16 mouse cellular contexts compared by ENCODE assay signal in the genomic region with DNA sequence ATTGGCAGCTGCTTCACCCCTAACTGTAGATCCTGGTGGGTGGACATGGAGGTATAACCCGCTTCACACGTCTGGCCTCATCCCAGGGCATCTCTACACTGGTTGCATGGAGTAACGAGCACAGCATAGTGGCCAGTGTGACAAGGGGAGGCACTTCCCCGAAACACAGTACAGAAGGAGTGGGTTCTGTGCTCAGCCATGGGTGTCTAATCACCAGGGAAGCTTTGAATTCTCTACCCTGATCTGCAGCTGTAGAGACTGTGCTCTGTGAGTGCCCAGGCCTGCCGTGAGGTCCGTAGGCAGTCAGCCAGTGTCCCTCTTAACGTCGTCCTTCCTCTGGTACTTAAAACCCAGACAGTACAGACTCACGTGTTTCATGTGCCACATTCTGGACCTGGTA.
"Had no signal": no experiment of that assay in that cellular context is flagged by ENCODE, and none has a peak within 500 bp of the region (broad histone marks: within the 10 kb centered on the region; RNA-seq: fewer than 3 reads in every experiment).

No protein-coding gene starts in this region.

- H3K4me1 ChIP-seq: limb, embryonic 12.5 days; lung, embryonic 15.5 days; midbrain, embryonic 15.5 days; neural tube, embryonic 12.5 days had no signal

- H3K9me3 ChIP-seq: limb, embryonic 12.5 days; liver, embryonic 13.5 days; lung, embryonic 15.5 days; megakaryocyte, embryonic 14.5 days; midbrain, embryonic 15.5 days; neural tube, embryonic 12.5 days had no signal

- H3K36me3 ChIP-seq: liver, embryonic 13.5 days had no signal

- H3K4me3 ChIP-seq: limb, embryonic 12.5 days; liver, embryonic 13.5 days; lung, embryonic 15.5 days; midbrain, embryonic 15.5 days; neural tube, embryonic 12.5 days had no signal

- H3K4me2 ChIP-seq: limb, embryonic 12.5 days; liver, embryonic 13.5 days; lung, embryonic 15.5 days; midbrain, embryonic 15.5 days; neural tube, embryonic 12.5 days had no signal

- H3K27me3 ChIP-seq: limb, embryonic 12.5 days; liver, embryonic 13.5 days; lung, embryonic 15.5 days; megakaryocyte, embryonic 14.5 days; midbrain, embryonic 15.5 days; neural tube, embryonic 12.5 days had no signal

- ATAC-seq: liver, postnatal 0 days; midbrain, embryonic 15.5 days had no signal

- DNase-seq: kidney, postnatal 10 days; layer of hippocampus, adult 9-11 months; layer of hippocampus, postnatal 36 days; liver; liver, embryonic 13.5 days; liver, postnatal 0 days; lung, postnatal 14 days; thymus, adult 18-20 months; thymus, postnatal 14 days had no signal

- H3K27ac ChIP-seq: limb, embryonic 12.5 days; liver, embryonic 13.5 days; lung, embryonic 15.5 days; macrophage; midbrain, embryonic 15.5 days; neural tube, embryonic 12.5 days; stomach, postnatal 0 days had no signal

- H3K9ac ChIP-seq: limb, embryonic 12.5 days; liver, embryonic 13.5 days; liver, postnatal 0 days; lung, embryonic 15.5 days; midbrain, embryonic 15.5 days; neural tube, embryonic 12.5 days had no signal
